Mouse (Mus musculus): Measurements from ENCODE around the gene Ift43.

Ift43 gene

GRCm38 (mm10) chr12:86161436-86161835 lies 79.1 kb downstream of the Ift43 start:
- in situ Hi-C loops (cut with MboI; ENCODE audit: unreplicated experiment in 2 of 2) = no loop called here

GRCm38 (mm10) chr12:86161942-86162341 lies 79.6 kb downstream of the Ift43 start:
- in situ Hi-C loops (cut with MboI; ENCODE audit: unreplicated experiment in 2 of 2) = no loop called here

GRCm38 (mm10) chr12:86162890-86163816 lies 80.8 kb downstream of the Ift43 start:
- in situ Hi-C loops (cut with MboI; ENCODE audit: unreplicated experiment in 2 of 2) = no loop called here

- in situ Hi-C loops (cut with MboI; ENCODE audit: unreplicated experiment in 2 of 2) = no loop called here
Observed at GRCm38 (mm10) chr12:86166244-86166643, 83.9 kb downstream of the Ift43 start.

GRCm38 (mm10) chr12:86167075-86167474 lies 84.7 kb downstream of the Ift43 start:
- in situ Hi-C loops (cut with MboI; ENCODE audit: unreplicated experiment in 2 of 2) = no loop called here

- in situ Hi-C loops (cut with MboI; ENCODE audit: unreplicated experiment in 2 of 2) = no loop called here
Observed at GRCm38 (mm10) chr12:86168712-86169111, 86.4 kb downstream of the Ift43 start.

GRCm38 (mm10) chr12:86169195-86169594 lies 86.9 kb downstream of the Ift43 start:
- in situ Hi-C loops (cut with MboI; ENCODE audit: unreplicated experiment in 2 of 2) = no loop called here

- in situ Hi-C loops (cut with MboI; ENCODE audit: unreplicated experiment in 2 of 2) = no loop called here
Observed at GRCm38 (mm10) chr12:86173314-86173713, 91.0 kb downstream of the Ift43 start.

GRCm38 (mm10) chr12:86174369-86174768 lies 92.0 kb downstream of the Ift43 start:
- in situ Hi-C loops (cut with MboI; ENCODE audit: unreplicated experiment in 2 of 2) = no loop called here

- in situ Hi-C loops (cut with MboI; ENCODE audit: unreplicated experiment in 2 of 2) = no loop called here
Observed at GRCm38 (mm10) chr12:86175476-86175942, 93.2 kb downstream of the Ift43 start.

- in situ Hi-C loops (cut with MboI; ENCODE audit: unreplicated experiment in 2 of 2) = no loop called here
Observed at GRCm38 (mm10) chr12:86176675-86177339, 94.5 kb downstream of the Ift43 start.

GRCm38 (mm10) chr12:86179266-86179665 lies 96.9 kb downstream of the Ift43 start:
- in situ Hi-C loops (cut with MboI; ENCODE audit: unreplicated experiment in 2 of 2) = no loop called here

- in situ Hi-C loops (cut with MboI; ENCODE audit: unreplicated experiment in 2 of 2) = no loop called here
Observed at GRCm38 (mm10) chr12:86181320-86181751, 99.0 kb downstream of the Ift43 start.

GRCm38 (mm10) chr12:86181879-86182278 lies 99.5 kb downstream of the Ift43 start:
- in situ Hi-C loops (cut with MboI; ENCODE audit: unreplicated experiment in 2 of 2) = no loop called here

- in situ Hi-C loops (cut with MboI; ENCODE audit: unreplicated experiment in 2 of 2) = no loop called here
Observed at GRCm38 (mm10) chr12:86182414-86182813, 100.1 kb downstream of the Ift43 start.

GRCm38 (mm10) chr12:86188161-86188560 lies 105.8 kb downstream of the Ift43 start:
- in situ Hi-C loops (cut with MboI; ENCODE audit: unreplicated experiment in 2 of 2) = no loop called here

GRCm38 (mm10) chr12:86189601-86190323 lies 107.4 kb downstream of the Ift43 start:
- in situ Hi-C loops (cut with MboI; ENCODE audit: unreplicated experiment in 2 of 2) = no loop called here

- in situ Hi-C loops (cut with MboI; ENCODE audit: unreplicated experiment in 2 of 2) = no loop called here
Observed at GRCm38 (mm10) chr12:86192036-86192449, 109.7 kb downstream of the Ift43 start.

- in situ Hi-C loops (cut with MboI; ENCODE audit: unreplicated experiment in 2 of 2) = no loop called here
Observed at GRCm38 (mm10) chr12:86196944-86197343, 114.6 kb downstream of the Ift43 start.

GRCm38 (mm10) chr12:86203443-86204057 lies 121.2 kb downstream of the Ift43 start:
- in situ Hi-C loops (cut with MboI; ENCODE audit: unreplicated experiment in 2 of 2) = no loop called here
